In the genomic region with DNA sequence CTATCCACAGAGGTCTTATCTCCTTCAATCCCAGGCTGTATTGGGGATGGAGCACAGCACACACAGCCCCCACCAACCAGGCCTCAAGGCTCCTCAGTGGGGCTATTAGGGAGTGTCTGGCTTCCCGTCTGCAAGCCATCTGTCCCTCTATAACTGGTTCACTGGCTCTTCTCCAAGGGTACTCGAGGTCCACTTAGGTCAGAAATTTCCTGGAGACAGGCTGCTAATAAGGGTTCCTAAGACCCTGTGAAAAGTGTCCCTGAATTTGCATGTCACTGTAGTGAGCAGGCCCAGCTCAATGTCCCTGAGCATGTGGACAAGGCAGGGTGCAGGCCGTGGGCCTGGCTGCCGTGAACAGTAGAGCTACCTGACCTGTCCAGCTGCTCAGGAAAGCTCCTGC, we compare ENCODE assay signal across 18 mouse cellular contexts. TPM values are rescaled to one million over a fixed set of nuclear protein-coding genes. Genes with fewer than 3 reads are reported as not detected.
DNase-seq lines count a peak whose midpoint lies in the region; ATAC-seq and TF ChIP-seq lines count a peak whose summit lies in the region.
"Had no signal": no experiment of that assay in that cellular context is flagged by ENCODE, and none has a peak within 500 bp of the region (broad histone marks: within the 10 kb centered on the region; RNA-seq: fewer than 3 reads in every experiment).

No protein-coding gene starts in this region.

- intact Hi-C loops in heart, postnatal 10 days (cut with DNase I), result no loop called here

- H3K27me3 ChIP-seq in heart, embryonic 10.5 days (ENCODE audit: insufficient read depth, poor library complexity, severe bottlenecking), result no peaks in the 10 kb centered on the region
- H3K27me3 ChIP-seq in hindbrain, postnatal 0 days (ENCODE audit: insufficient read depth, low read length), result no peaks in the 10 kb centered on the region
- no peaks in the 10 kb centered on the region for H3K27me3 ChIP-seq in hindbrain, embryonic 16.5 days (replicated peaks; ENCODE audit: control insufficient read depth, insufficient read depth, low read length)
- no peaks in the 10 kb centered on the region for H3K27me3 ChIP-seq in kidney, adult 2 months (replicated peaks; ENCODE audit: control insufficient read depth, insufficient read depth, low read length)
- H3K27me3 ChIP-seq: limb, embryonic 13.5 days; midbrain, embryonic 12.5 days; neural tube, embryonic 13.5 days had no signal

- peak; percentile 30; the same call in 1 of the 2 replicates for ATAC-seq in hindbrain, postnatal 0 days
- no peak for ATAC-seq in hindbrain, embryonic 16.5 days
- ATAC-seq: inflammation-experienced regulatory T-cells, adult 6 months had no signal

- WGBS in heart, embryonic 10.5 days, result 40% methylated on average over 4 of the region's 4 CpGs
- 63% methylated on average over 4 of the region's 4 CpGs for WGBS in hindbrain, postnatal 0 days
- 63% methylated on average over 4 of the region's 4 CpGs for WGBS in hindbrain, embryonic 16.5 days
- 68% methylated on average over 4 of the region's 4 CpGs for WGBS in kidney, adult 2 months

- H3K4me3 ChIP-seq in heart, embryonic 10.5 days, result no peak overlapping the region
- H3K4me3 ChIP-seq in hindbrain, postnatal 0 days (ENCODE audit: low read length), result no peak overlapping the region
- no peak overlapping the region for H3K4me3 ChIP-seq in hindbrain, embryonic 16.5 days (ENCODE audit: low read length)
- no peak overlapping the region for H3K4me3 ChIP-seq in kidney, adult 2 months (ENCODE audit: insufficient read depth, low read depth, low read length)
- H3K4me3 ChIP-seq: hindbrain, embryonic 10.5 days; limb, embryonic 13.5 days; midbrain, embryonic 12.5 days; neural tube, embryonic 13.5 days had no signal

- peak; percentile 33 for DNase-seq in cerebellum, adult 8-10 months
- DNase-seq in cerebellum, postnatal 4 days (ENCODE audit: low spot score in 2 of 2), result no peak
- DNase-seq in heart, embryonic 10.5 days (ENCODE audit: low spot score), result no peak
- DNase-seq in heart, postnatal 10 days, result no peak
- peak; percentile 16 for DNase-seq in hindbrain, postnatal 0 days (ENCODE audit: low spot score)
- no peak for DNase-seq in kidney, adult 2 months
- no peak for DNase-seq in frontal cortex, postnatal 25 days (ENCODE audit: low spot score in 2 of 2)
- DNase-seq: gastrocnemius, postnatal 10 days; kidney, adult 9 months; kidney, postnatal 36 days; thymus, postnatal 14 days had no signal

- no peak for TF ChIP-seq POLR2A in kidney, adult 2 months (IDR thresholded peaks at IDR 0.05; ENCODE audit: low read depth, low read length)

- H3K9ac ChIP-seq in hindbrain, postnatal 0 days (replicated peaks; ENCODE audit: low read length), result no peak overlapping the region
- H3K9ac ChIP-seq in hindbrain, embryonic 16.5 days (ENCODE audit: low read depth, low read length), result no peak overlapping the region
- H3K9ac ChIP-seq: limb, embryonic 13.5 days; liver, embryonic 14.5 days; midbrain, embryonic 12.5 days; neural tube, embryonic 13.5 days had no signal

- TF ChIP-seq CTCF in hindbrain, postnatal 0 days (IDR thresholded peaks at IDR 0.05; ENCODE audit: low read depth), result no peak
- no peak for TF ChIP-seq CTCF in kidney, adult 2 months (conservative IDR thresholded peaks at IDR 0.05; ENCODE audit: insufficient read depth, insufficient read length, low read depth, low read length)

- peaks cover 27% of the 10 kb centered on the region for H3K4me1 ChIP-seq in heart, embryonic 10.5 days
- no peaks in the 10 kb centered on the region for H3K4me1 ChIP-seq in hindbrain, postnatal 0 days (ENCODE audit: insufficient read depth, low read length)
- no peaks in the 10 kb centered on the region for H3K4me1 ChIP-seq in hindbrain, embryonic 16.5 days (ENCODE audit: control insufficient read depth, insufficient read depth, low read depth, low read length)
- H3K4me1 ChIP-seq in kidney, adult 2 months (ENCODE audit: control insufficient read depth, insufficient read depth, low read length), result no peaks in the 10 kb centered on the region
- H3K4me1 ChIP-seq: hindbrain, embryonic 10.5 days; limb, embryonic 13.5 days; midbrain, embryonic 12.5 days; neural tube, embryonic 13.5 days had no signal

- H3K36me3 ChIP-seq in heart, embryonic 10.5 days, result peaks cover 92% of the 10 kb centered on the region
- peaks cover 60% of the 10 kb centered on the region for H3K36me3 ChIP-seq in hindbrain, postnatal 0 days (ENCODE audit: insufficient read depth, low read length)
- H3K36me3 ChIP-seq in hindbrain, embryonic 16.5 days (ENCODE audit: control insufficient read depth, insufficient read depth, low read length), result peaks cover 56% of the 10 kb centered on the region
- H3K36me3 ChIP-seq in kidney, adult 2 months (ENCODE audit: control insufficient read depth, insufficient read depth, low read length), result no peaks in the 10 kb centered on the region

- H3K9me3 ChIP-seq in heart, embryonic 10.5 days, result no peaks in the 10 kb centered on the region
- no peaks in the 10 kb centered on the region for H3K9me3 ChIP-seq in hindbrain, postnatal 0 days (ENCODE audit: low read length)
- no peaks in the 10 kb centered on the region for H3K9me3 ChIP-seq in hindbrain, embryonic 16.5 days (ENCODE audit: control insufficient read depth, low read length)
- H3K9me3 ChIP-seq: limb, embryonic 13.5 days; midbrain, embryonic 12.5 days; neural tube, embryonic 13.5 days had no signal

- H3K27ac ChIP-seq in heart, embryonic 10.5 days, result peak overlapping the region; percentile 23; the same call in 1 of the 2 replicates
- H3K27ac ChIP-seq in hindbrain, postnatal 0 days, result no peak overlapping the region
- H3K27ac ChIP-seq in hindbrain, embryonic 16.5 days (ENCODE audit: low read depth, low read length), result no peak overlapping the region
- no peak overlapping the region for H3K27ac ChIP-seq in kidney, adult 2 months (ENCODE audit: insufficient read depth, low read depth, low read length)
- H3K27ac ChIP-seq: hindbrain, embryonic 10.5 days; limb, embryonic 13.5 days; liver, embryonic 14.5 days; midbrain, embryonic 12.5 days; neural tube, embryonic 13.5 days had no signal

- H3K4me2 ChIP-seq in hindbrain, postnatal 0 days (ENCODE audit: low read depth, low read length), result no peak overlapping the region
- H3K4me2 ChIP-seq in hindbrain, embryonic 16.5 days (ENCODE audit: low read length), result no peak overlapping the region
- H3K4me2 ChIP-seq: limb, embryonic 13.5 days; midbrain, embryonic 12.5 days; neural tube, embryonic 13.5 days had no signal

RNA-seq across cellular contexts. Expression of a gene that starts 15.2 kb away (rescaled TPM):
- polyA plus RNA-seq in heart, embryonic 10.5 days (2016; fragmentation: Nextera tagmentation; extraction: Ambion mirVana), result 4.7 and 6.6 TPM in 2 replicates
- 1 to 10 TPM; 9.0 to 9.5 TPM for total RNA-seq in heart, postnatal 10 days (2021)
- 141 and 142 TPM in 2 replicates for total RNA-seq in hindbrain, postnatal 0 days (2014; rRNA removed)
- polyA plus RNA-seq in hindbrain, postnatal 0 days (2015; fragmentation: Nextera tagmentation; extraction: Ambion mirVana), result 14.6 and 14.8 TPM in 2 replicates
- polyA plus RNA-seq in hindbrain, embryonic 16.5 days (2015; fragmentation: Nextera tagmentation; extraction: Ambion mirVana), result 12.5 and 15.8 TPM in 2 replicates
- 17.1 and 24.3 TPM in 2 replicates for polyA plus RNA-seq in kidney, adult 2 months (2012; rRNA removed)

RNA-seq across cellular contexts. Expression of a gene that starts 15.4 kb away (rescaled TPM):
- polyA plus RNA-seq in heart, embryonic 10.5 days (2016; fragmentation: Nextera tagmentation; extraction: Ambion mirVana), result 25.0 and 30.2 TPM in 2 replicates
- 10 to 100 TPM; 12.1 to 13.6 TPM for total RNA-seq in heart, postnatal 10 days (2021)
- total RNA-seq in hindbrain, postnatal 0 days (2014; rRNA removed), result 38.4 and 40.4 TPM in 2 replicates
- polyA plus RNA-seq in hindbrain, postnatal 0 days (2015; fragmentation: Nextera tagmentation; extraction: Ambion mirVana), result 23.7 and 26.3 TPM in 2 replicates
- polyA plus RNA-seq in hindbrain, embryonic 16.5 days (2015; fragmentation: Nextera tagmentation; extraction: Ambion mirVana), result 30.0 and 39.7 TPM in 2 replicates
- 20.6 and 27.0 TPM in 2 replicates for polyA plus RNA-seq in kidney, adult 2 months (2012; rRNA removed)

RNA-seq across cellular contexts. Expression of a gene that starts 51.2 kb away (rescaled TPM):
- polyA plus RNA-seq in heart, embryonic 10.5 days (2016; fragmentation: Nextera tagmentation; extraction: Ambion mirVana), result 2.2 and 3.5 TPM in 2 replicates
- total RNA-seq in heart, postnatal 10 days (2021), result under 1 TPM; 0.43 to 0.72 TPM
- 572 and 588 TPM in 2 replicates for total RNA-seq in hindbrain, postnatal 0 days (2014; rRNA removed)
- polyA plus RNA-seq in hindbrain, postnatal 0 days (2015; fragmentation: Nextera tagmentation; extraction: Ambion mirVana), result 649 and 730 TPM in 2 replicates
- 678 and 702 TPM in 2 replicates for polyA plus RNA-seq in hindbrain, embryonic 16.5 days (2015; fragmentation: Nextera tagmentation; extraction: Ambion mirVana)
- polyA plus RNA-seq in kidney, adult 2 months (2012; rRNA removed), result 1.4 and 1.8 TPM in 2 replicates

Comparison
In these comparisons a context has a peak if more than half of its experiments do, and no peak if none do; other contexts are left out.
1. DNase-seq: peak in cerebellum, adult 8-10 months (single experiment) and hindbrain, postnatal 0 days (single experiment); none in cerebellum, postnatal 4 days (0 of 2), heart, embryonic 10.5 days (single experiment), heart, postnatal 10 days (0 of 2), kidney, adult 2 months (single experiment) and frontal cortex, postnatal 25 days (0 of 2).
2. RNA of a gene that starts 51.2 kb away (polyA plus RNA-seq): 649 to 730 TPM in hindbrain, postnatal 0 days and 678 to 702 TPM in hindbrain, embryonic 16.5 days; 2.2 to 3.5 TPM in heart, embryonic 10.5 days and 1.4 to 1.8 TPM in kidney, adult 2 months; every median in the first group is over 100 times any median in the second.